Mouse (Mus musculus): Measurements from ENCODE around the gene Hcn4.
A peak's percentile ranks its signal among the peaks of the same experiment; 100 is the strongest.

Hcn4 gene

GRCm38 (mm10) chr9:58849576-58850315, 26.5 kb downstream of the Hcn4 start:
- DNase-seq (ENCODE audit: low read depth, low spot score) = no peak

- DNase-seq (ENCODE audit: low read depth, low spot score) = no peak
Observed at GRCm38 (mm10) chr9:58854931-58855330, 31.7 kb downstream of the Hcn4 start.

DNA sequence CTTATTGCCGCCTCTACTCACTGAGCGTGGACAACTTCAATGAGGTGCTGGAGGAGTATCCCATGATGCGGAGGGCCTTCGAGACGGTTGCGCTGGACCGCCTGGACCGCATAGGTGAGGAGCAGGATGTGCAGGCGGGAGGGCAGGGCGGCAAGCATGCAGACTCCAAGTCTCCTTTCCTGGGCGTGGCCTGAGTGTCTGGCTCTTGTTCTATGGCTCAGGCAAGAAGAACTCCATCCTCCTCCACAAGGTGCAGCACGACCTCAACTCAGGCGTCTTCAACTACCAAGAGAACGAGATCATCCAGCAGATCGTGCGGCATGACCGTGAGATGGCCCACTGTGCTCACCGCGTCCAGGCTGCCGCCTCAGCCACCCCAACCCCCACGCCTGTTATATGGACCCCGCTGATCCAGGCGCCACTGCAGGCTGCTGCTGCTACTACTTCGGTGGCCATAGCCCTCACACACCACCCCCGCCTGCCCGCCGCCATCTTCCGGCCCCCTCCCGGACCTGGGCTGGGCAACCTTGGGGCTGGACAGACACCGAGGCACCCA, 35.9 kb downstream of the Hcn4 start:
- no peak for DNase-seq (ENCODE audit: low read depth, low spot score)

- DNase-seq (ENCODE audit: low read depth, low spot score) = no peak
Observed at GRCm38 (mm10) chr9:58863826-58864225, 40.6 kb downstream of the Hcn4 start.

GRCm38 (mm10) chr9:58871141-58871540, 47.9 kb downstream of the Hcn4 start:
- DNase-seq (ENCODE audit: low read depth, low spot score) = no peak

- DNase-seq (ENCODE audit: low read depth, low spot score) = peak; percentile 44
Observed at GRCm38 (mm10) chr9:58873541-58874324, 50.5 kb downstream of the Hcn4 start.

GRCm38 (mm10) chr9:58874354-58874753, 51.1 kb downstream of the Hcn4 start:
- no peak for DNase-seq (ENCODE audit: low read depth, low spot score)

- DNase-seq (ENCODE audit: low read depth, low spot score) = no peak
Observed at GRCm38 (mm10) chr9:58875439-58875838, 52.2 kb downstream of the Hcn4 start.

DNA sequence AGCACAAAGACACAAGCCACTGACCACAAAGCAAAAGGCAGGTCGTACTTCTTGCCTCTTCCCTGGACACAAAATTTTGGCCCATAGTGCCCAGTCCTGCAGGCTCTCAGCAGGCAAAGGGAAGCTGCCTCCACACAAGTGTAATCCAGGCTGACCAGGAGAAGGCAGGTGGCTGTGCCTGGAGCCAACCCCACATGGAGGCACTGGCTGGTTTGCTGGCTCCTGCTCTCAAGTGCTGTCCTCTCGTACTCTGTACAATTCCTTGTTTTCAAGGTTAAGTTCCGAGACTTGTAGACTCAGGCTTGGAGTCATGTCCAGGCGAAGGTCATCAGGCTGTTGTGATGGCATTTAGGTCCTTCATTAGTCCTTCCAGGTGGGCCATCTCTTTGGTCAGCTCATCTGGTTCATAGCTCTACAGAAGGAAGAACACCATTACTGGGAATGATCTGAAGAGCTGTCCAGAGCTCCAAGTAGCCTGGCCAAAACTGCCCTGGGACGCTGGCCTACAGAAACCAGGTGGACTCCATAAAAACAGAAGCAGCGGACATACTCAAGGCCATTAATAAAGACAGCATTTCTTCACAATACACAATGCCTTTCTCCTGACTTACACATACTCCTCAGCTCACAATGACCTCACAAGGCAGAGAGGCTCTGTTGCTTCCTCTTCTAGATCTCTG, 53.9 kb downstream of the Hcn4 start:
- DNase-seq (ENCODE audit: low read depth, low spot score) = no peak

DNA sequence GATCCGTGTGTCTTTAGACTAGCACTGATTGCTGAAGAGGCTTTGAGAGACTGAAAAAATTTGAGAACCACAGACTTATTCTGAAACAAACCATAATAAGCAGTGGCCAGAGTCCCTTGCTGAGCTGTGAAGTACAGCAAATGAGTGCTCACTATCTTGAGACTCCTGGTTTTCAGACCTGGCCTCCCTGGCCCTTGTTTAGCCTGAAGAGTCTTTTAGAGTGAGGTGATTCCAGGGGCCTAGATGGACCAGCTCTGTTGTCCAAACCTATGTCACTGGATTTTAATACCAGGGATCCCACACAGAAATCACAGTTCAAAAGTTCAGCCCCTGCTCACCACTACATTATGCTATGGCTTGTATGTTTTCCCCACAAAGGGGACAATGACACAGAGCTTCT, 56.6 kb downstream of the Hcn4 start:
- no peak for DNase-seq (ENCODE audit: low read depth, low spot score)

GRCm38 (mm10) chr9:58882686-58883085, 59.5 kb downstream of the Hcn4 start:
- no peak for DNase-seq (ENCODE audit: low read depth, low spot score)

DNA sequence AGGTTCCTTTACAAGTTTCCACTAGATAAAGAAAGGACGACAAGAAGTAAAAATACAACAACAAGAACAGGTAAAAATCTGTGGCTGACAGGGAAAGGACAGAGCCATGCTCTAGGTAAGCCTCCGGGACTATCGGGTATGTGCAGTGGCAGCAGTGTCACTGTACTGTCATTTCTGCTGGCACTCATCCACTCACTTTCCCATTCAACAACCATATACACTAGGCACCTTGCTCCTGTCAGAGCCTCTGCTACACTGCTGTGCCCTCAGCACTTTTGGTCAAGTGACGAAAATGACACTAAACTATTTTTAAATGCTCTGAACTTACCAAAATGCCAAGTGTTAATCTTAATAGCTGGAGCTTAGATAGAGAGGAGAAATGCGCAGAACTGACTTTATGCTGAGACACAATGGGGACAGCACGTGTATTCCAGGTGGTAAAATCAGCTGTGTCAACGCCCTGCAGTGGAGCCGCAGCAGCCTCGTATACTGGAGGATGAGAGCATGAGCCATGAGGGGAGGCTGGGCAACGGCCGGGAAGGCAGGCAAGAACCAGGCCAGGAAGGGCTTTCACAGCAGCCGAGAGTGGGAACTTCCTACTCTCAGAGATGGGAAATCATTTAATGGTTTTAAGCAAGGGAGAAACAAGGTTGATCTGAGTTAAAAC, 66.7 kb downstream of the Hcn4 start:
- DNase-seq (ENCODE audit: low read depth, low spot score) = no peak

DNA sequence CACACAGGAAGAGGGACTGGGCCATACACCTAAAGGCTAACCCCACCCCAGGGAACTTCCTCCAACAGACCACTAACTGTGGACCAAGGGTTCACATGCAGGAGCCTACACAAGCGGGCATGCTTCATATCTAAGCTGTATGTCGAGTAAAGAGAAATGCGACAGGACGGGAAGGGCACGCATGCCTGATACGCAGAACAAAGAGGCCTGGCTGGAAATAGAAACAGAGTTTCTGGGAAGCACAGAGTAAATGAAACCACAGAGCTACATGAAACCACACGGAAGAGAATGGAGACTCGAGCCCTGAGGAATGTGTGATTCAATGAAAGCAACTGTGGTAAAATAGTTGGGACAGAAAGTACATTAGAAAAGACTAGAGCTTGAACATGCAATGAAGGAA, 67.7 kb downstream of the Hcn4 start:
- DNase-seq (ENCODE audit: low read depth, low spot score) = no peak

GRCm38 (mm10) chr9:58891840-58892640, 68.8 kb downstream of the Hcn4 start:
- no peak for DNase-seq (ENCODE audit: low read depth, low spot score)

GRCm38 (mm10) chr9:58899602-58900001, 76.4 kb downstream of the Hcn4 start:
- DNase-seq (ENCODE audit: low read depth, low spot score) = no peak

GRCm38 (mm10) chr9:58902869-58903585, 79.8 kb downstream of the Hcn4 start:
- peak; percentile 59 for DNase-seq (ENCODE audit: low read depth, low spot score)
